Mouse (Mus musculus): ENCODE measurements around the gene Tcea3. TPM values are rescaled to one million over a fixed set of nuclear protein-coding genes. Genes with fewer than 3 reads are reported as not detected.

Gene Tcea3
- 3.3 and 6.3 TPM in 2 replicates for total RNA-seq (2021)
- long read RNA-seq, experiment 1, partial matches to known transcripts, result 1 of 7 reads
- long read RNA-seq, experiment 1, other reads (novel, unspliced or antisense), result 2 of 7 reads
- long read RNA-seq, experiment 2, transcript Tcea3-201 (11 exons, 1,251 nt), result major isoform, 9 of 9 reads
- long read RNA-seq, experiment 2, partial matches to known transcripts, result 0 of 9 reads
- long read RNA-seq, experiment 2, other reads (novel, unspliced or antisense), result 0 of 9 reads

DNA sequence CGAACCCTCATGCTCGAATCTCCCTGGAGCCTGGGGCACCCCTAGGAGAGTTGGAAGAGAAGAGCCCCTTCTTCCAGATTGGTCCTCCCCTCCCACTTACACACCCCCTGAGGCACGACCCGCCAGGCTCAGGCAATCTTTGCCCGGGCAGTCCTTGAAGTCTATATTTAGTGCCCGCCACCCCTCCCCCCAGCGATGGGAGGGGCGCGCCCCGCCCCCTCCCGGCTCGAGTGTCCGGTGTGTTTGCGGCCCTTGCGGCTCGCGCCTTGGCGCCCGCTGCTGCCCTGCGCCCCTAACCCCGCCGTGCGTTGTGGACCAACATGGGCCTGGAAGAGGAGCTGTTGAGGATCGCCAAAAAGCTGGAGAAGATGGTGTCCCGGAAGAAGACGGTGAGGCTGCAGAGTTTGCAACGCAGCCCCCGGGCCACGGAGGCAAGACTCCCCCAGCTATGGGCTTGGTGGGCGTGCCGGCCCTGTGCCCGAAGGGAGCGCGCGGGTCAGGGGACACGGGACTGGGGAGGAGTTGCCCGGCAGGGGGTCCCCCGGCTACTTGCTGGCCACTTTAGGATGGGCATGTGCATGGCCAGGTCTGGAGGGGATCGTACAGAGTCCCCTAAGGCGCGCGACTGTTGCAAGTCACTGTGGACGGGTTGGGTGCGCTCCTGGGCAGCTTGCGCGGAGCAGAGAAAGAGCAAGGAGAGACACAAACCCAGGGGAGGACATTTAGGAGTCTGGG, at the start of gene Tcea3:
TSS of gene Tcea3 (plus strand) at position 1 of the 735 bp plus-strand sequence.
- peak; percentile 67 for DNase-seq

DNA sequence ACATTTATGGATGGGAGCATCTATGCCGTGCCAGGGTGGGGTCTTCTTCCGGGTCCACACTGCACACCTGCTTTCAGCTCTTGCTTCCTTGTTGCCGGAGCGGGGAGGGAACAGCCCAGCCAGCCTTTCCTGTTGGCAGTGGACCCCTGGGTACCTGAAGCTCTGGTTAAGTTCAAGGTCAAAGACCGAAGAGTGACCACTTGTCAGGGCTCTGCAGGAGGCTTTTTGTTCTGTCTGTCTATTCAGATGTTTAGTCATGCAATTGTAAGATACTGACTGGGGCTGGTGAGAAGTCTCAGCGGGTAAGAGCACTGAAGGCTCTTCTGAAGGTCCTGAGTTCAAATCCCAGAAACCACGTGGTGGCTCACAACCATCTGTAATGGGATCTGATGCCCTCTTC, 48.7 kb upstream of the Tcea3 start:
- no peak for DNase-seq

DNA sequence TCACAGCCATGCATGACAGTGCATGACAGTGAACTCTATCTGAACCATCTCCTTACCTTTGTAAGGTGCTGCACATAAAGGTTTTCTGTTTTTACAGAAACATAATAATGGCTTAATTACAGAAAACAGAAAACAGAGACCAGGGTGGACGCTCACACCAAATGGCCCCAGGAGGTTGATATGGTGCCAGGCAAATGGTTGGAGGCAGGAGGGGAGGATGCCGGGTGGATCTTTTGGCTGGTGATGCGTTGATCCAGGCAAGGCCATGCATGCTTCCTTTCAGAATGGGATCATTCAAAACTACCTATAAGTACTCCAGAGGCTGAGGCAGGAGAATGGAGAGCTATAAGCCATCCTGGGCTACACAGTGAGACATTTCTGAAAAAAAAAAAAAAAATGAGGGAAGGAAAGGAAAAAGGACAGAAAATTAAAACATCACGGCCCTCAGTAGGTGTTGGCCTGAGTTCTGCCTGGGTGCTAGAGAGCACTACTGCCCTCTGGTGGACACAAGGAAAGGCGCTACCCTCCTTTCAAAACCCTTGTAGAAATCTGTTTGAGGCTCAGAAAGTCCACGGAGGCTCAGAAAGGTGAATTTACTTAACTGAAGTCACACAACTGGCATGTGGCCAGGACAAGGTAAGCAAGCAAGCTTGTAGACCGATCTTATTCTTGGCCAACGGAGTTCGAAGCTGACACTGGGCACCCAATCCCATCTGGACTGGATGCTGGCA, 47.8 kb upstream of the Tcea3 start:
- peak; percentile 69 for DNase-seq

DNA sequence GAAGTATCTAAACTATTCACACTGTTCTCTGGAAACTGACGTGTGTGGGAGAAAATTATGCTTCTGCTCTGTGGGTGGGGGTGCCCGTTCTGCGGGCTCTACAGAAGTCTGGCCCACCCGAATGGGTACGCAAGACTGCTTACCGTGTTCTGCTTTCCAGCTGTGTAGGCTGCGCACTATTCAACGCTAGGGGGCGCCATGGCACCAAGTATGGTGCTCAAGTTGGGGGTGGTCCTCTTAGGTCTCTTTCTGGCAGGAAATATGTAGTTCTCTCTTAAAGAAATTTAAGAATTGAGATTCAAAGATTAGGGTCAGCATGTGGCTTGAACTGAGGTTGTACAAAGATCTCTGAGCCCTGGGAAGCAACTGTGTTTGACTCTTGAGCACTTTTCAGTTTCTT, 45.0 kb upstream of the Tcea3 start:
- DNase-seq, result peak; percentile 85

DNA sequence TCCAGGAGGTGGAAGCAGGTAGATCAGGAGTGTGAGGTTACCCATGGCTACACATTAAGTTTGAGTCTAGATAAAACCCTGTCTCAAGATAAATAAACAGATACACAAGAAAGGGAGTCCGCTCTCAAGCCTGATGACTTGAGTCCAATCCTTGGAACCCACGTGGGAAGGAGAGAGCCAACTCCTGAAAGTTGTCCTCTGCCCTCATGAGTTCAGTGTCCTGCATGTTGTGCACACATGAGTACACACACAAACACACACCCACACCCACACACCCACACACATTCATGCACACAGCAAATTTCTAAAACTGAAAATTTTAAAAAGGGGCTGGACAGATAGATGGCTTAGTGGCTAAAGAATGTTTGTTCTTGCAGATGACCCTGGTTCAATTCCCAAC, 42.8 kb upstream of the Tcea3 start:
- no peak for DNase-seq

DNA sequence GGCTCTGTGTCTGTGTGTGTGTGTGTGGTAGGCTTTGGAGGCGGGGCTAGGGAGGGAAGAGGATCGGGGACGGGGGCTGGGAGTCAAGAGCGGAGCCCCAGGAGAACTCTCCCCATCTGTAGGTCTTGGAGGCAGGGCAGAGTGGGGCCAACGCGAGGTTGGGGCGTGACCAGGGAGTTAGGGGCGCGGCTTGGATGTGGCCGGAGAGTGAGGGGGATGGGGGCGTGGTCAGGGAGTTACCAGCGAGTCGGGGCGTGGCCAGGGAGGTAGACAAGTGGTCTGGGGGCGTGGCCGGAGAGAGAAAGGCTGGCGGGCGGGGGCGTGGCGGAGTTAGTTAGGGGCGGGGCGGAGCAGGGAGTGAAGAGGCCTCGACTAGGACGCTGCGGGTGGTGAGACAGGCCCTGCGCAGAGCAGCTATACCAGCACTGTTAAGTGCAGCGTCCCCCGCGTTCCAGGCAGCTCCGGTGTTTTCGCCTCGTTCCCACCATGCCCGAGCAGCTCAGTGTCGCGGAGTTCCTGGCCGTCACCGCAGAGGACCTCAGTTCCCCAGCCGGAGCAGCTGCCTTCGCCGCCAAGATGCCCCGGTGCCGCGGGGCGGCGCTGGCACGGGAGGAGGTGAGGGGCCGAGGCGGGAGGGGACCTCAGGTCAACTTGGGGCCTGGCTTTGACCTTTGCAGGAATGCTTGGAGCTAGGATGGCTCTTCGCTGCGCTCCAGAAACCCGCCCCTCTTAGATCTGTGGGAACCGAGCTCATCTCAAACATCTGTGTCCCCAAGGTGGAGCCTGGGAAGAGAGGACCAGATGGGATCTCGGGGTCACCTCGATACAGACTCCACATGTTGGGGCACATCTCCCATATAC, 41.3 kb upstream of the Tcea3 start, which contains the start of gene Asap3:
TSS of gene Asap3 (plus strand) at position 333 of the 861 bp plus-strand sequence.
- DNase-seq, result peak; percentile 98

DNA sequence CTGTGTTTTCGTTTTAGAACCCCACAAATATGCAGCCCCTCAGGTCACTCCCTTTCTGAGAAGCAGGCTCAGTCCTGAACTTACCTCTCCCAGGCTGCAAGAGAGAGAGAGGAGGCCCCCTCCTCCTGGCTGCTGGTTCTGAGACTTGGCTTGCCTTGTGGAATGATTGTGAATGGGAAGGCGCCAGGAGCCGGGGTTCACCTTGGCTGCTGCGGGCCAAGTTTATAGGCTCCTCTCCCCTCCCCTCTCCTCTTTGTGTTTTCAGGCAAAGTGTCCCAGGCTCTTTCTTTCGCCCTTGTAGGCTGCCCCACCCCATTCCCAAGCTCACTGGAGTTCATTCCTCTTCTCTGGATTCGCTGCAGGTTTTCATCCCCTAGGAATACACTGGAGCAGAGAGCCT, 40.6 kb upstream of the Tcea3 start:
- peak; percentile 24 for DNase-seq

DNA sequence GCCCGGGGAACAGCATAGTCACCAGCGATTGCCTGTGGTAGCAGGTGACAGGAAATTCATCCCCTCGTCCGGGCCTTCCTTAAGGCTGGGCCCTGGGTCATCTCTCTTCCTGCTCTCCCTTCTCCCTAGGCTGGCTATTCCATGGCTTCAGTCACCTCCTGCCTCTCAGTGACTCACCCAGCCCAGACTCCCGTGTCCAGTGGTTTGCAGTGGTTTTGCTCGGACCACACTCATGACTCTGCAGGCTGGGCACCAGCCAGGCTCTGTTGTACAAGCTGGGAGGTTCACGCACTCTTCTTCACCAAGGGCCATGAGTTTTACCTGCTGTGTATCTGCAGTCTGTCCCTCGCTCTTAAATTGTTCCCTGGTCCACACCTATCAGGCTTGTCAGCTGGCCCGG, 36.6 kb upstream of the Tcea3 start:
- peak; percentile 33 for DNase-seq

DNA sequence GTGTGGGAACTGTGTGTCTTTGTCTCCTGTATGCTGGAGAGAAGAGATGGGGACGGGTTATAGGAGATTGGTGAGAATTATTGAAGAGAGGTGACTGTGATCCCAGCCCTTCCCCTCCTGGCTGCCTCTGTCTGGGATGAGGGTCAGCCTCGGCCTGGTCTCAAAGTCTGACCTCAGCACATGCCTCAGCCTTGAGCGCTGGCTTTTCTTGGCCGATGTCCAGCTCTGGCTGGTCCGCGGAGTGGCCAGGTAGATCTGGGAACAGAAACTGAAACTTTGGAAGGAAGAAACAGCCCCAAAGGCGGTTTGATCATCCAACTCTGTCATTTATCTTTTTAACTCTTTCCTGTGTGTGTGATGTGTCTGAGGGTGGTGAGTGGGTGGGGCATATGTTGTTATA, 33.9 kb upstream of the Tcea3 start:
- peak; percentile 67 for DNase-seq

DNA sequence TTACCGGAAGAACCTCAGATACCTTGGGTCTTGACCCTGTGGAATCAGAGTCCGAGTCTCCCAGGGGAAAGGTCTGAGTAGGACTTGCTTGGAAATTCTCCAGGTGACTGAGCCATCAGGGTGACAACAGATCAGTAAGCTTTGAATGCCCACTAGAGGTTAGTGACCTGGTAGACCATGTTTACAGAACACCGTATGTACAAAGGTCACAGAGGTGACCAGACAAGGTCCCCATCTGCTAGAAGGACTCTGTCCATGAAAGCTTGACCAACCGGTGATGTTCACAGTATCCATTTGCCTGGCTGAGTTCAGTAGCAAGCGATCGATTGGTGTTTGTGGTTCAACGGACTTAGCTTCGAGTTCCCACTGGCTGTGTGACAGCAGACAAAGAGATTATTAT, 32.7 kb upstream of the Tcea3 start:
- no peak for DNase-seq

DNA sequence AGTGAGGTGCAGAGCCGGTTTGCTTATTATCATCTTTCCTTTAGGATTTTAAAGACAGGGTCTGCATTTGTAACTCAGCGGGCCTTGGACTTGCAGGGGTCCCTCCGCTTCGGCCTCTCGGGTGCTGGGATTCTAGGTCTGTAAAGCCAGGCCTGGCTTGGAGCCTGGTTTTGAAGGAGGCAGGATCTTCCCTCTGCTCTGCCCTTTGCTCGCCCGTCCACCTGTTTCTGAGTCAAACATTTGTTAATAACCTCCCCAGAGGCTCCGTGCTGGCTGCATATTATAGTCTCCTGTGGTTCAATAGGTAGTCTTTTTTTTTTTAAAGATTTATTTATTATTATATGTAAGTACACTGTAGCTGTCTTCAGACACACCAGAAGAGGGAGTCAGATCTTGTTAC, 32.0 kb upstream of the Tcea3 start:
- DNase-seq, result no peak

DNA sequence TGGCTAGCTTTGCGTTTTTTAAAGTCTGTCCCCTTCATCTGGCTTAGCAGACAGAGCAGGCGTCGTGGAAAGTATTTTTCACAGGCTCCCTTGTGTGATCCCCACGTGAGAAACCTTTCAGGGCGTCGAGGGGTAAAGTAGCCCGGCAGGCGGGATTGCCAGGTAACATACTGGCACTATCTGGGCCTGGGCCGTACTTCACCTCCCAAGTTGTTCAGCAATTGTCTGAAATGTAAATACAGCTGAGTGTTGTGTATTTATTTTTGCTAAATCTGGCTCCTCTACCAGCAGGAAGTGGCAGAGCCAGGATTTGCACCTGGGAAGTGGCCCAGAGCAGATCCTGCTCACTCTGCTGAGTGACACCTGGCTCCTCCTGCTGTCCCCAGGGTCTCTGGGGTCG, 30.5 kb upstream of the Tcea3 start:
- no peak for DNase-seq

DNA sequence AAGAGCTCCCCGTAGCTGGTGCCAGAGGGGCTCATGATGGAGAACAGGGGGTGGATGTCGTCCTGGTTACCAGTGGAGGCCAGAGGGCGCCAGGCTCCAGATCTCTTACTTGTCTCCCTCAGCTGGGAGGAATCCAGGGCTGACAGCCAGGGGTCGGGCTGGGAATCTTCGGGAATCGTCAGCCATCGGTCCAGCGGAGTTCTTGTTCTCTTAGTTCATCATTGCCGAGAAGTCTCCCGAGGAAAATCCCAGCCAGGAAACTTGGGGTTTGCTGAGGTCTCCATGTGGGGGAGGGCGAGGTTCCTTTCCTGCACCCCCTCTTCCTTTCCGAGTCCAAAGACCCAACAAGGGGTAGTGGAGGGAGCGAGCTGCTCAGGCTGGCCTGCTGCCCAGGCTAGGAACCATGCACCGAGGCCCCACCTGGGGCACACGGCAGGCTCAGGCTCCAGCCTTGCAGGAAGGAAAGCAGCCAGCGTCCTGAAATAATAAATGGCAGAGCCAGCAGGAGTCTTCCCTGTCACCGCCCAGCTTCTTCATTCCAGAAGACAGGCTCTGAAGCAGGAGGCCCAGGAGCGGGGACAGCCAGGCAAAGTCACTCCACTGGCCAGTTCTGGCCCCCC, 28.8 kb upstream of the Tcea3 start:
- peak; percentile 67 for DNase-seq

DNA sequence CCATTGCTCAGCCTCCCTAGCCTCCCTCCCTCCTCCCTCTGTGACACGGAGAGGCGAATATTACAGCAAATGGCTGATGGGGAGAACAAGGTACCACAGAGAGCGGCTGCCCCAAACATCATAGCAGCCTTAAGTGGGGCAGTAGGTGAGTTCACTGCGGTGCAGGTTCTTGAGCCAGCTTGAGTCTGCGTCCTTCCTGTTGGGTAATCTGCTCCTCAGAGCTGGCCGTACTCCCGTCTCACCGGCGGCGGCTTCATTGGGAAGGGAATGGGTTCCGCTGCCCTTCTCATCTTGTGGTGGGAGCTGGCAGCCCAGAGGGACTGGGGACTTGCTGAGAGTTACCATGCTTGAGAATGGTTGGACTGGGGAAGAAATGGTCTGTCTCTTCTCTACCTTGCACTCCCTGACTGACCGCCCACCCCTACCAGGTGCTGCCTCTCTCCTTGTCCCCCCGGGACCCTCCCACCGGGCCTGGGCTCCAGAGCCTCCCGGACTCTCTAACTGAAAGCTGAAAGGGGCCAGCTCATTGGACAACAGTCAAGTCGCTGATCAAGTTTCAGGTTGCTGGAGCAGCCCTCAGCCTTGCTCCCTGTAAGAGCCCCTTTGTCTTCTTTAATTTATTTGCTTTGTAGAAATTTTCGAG, 27.3 kb upstream of the Tcea3 start:
- no peak for DNase-seq

DNA sequence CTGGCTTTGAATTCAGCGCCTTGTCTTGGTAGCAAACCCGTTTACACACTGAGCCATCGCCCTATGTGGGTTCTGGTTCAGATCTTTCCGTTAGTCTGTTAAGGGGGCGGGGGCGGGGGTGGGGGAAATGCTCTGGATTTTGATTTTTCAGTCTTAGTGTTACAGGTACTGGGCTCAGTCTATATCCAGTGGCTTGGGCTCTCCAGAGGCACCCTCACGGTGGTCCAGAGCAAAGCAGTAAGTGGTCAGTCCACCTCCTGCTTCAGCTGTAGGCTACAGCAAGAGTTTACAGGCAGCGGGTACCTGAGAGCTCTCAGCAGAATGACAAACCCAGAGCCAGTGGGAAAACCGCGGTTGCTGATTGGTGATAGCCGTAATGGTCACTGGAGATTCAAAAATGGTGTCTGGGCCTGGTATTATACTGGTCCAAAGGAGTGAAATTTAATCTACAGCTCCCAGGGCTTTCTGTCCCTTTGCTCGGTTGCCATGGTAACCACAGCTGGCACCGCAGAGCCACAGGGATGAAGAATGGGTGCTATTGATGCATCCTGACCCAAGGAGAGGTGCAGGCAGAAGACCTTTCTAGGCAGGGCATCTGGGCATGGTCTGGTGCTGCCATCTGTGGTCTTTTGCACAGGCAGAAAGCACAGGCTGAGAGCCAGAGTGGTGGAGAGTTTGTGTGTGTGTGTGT, 23.8 kb upstream of the Tcea3 start:
- DNase-seq, result no peak

DNA sequence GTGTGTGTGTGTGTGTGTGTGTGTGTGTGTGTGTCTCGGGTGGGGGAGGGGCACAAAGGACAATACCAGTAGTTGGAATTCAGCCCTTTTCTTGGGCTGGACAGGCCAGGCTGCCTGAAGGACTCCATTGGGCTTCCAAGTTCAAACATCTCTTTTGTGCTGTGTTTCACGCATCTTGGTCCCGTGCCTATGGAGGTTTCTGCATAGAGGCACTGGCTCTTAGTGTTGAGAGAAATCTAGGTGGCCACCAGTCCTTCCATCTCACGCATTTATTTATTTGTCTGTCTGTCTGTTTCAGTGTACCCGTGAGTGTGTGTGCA, 23.3 kb upstream of the Tcea3 start:
- no peak for DNase-seq

DNA sequence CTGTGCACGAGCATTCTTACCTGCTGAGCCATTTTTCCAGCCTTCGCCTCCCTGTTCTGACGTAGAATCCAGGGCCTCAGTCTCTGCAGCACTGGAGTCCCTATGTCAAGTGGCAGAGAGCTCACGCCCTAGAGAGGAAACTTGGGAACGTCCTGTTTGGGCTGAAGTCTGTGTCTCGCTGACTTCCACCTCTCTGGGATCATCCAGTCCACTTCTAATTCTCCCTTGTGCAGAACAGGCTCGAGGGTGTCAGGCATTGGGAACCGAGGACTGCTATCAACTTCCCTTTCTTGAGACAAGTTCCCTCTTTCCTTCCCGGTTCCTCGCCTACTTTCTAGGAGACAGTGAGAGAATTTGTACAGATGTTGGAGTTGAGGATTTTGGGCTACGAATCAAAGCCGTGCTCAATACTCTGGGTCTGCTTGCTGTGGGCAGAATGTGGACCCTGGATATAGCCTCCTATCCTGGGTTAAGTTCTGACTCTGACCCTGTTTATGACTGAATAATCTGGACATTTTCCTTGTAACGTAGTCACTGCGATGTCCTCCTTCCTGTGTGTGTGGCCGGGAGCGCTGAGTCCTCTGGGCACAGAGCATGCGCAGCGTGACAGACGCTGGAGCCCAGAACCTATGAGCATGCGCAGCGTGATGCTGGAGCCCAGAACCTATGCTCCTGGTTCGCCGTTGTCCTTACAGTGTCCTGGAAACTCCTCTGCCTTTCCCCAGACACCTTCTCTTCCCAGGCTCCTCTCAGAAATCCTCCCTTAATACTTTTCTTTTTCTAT, 22.7 kb upstream of the Tcea3 start:
- DNase-seq, result no peak

DNA sequence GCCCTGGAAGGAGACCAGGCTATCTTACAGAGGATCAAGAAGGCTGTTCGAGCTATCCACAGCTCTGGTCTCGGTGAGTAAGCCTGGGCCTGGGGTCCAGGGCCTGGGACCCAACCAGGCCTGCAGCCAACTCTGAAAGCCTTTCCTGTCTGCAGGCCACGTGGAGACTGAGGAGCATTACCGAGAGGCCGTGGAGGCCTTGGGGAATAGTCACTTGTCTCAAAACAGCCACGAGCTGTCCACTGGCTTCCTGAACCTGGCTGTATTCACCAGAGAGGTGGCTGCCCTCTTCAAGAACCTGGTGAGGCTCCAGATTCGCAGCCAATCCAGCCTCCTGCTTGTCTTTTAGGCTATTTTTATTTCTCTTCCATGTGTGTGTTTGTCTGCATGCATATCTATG, 20.1 kb upstream of the Tcea3 start:
- DNase-seq, result peak; percentile 57

DNA sequence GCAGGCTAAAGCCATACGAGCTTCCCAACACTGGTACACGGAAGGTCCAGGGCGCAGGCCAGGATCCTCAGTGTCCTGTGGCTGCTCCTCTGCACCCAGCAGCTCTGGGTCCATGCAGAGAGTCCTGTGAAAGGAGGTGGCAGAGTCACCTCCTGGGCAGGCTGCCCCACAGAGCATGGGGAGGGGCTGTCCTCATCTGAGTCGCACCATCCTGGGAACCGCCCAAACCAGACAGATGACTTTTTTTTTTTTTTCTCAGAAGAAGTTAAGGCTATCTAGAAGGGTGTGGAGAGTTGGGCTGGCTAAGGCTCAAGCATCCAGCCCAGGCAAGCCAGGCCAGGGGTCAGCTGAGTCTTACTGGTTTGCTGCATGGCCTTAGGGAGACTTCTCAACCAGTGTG, 18.9 kb upstream of the Tcea3 start:
- no peak for DNase-seq

DNA sequence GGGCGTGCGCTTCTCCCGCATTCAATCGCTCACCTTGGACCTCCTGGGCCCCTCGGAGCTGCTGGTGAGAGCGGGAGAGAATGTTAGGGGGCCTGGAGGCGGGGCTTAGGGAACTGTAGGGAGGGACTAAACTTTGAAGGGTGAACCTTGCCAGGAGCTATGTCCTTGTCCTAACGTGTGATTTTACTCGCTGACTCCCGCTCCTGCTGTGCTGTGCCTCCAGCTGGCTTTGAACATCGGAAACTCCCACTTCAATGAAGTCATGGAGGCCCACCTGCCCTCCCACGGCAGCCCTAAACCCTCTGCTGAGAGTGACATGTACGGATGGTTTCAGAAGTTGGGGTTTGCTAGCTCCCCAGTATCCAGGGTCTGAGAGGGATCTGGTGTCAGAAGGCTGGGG, 8.9 kb upstream of the Tcea3 start:
- no peak for DNase-seq

Measured in adrenal gland, postnatal 14 days (tissue).